Mouse (Mus musculus) cerebellum, adult 2 months (tissue): ENCODE measurements around the gene Ncoa1. TPM values are rescaled to one million over a fixed set of nuclear protein-coding genes. Genes with fewer than 3 reads are reported as not detected.

ENCODE experiments used
- DNase-seq, 2 experiments: peaks; one replicate each; pipeline ENCODE4 v3.0.0; 2021
- H3K27ac ChIP-seq: fragments of 200-500 bp; 2 replicates; pipeline ENCODE4 v1.5.1; 2012; ENCODE audit warnings: low read length, control low read depth, inconsistent platforms; ENCODE audit not compliant: insufficient read depth
- H3K27me3 ChIP-seq: fragments of 200-500 bp; 2 replicates; pipeline ENCODE4 v1.6.1; 2012; ENCODE audit warnings: inconsistent platforms, mild to moderate bottlenecking, low read length, moderate library complexity; ENCODE audit not compliant: control insufficient read depth, insufficient read depth
- H3K4me1 ChIP-seq: fragments of 200-500 bp; 2 replicates; pipeline ENCODE4 v1.6.1; 2011; ENCODE audit warnings: low read length; ENCODE audit not compliant: control insufficient read depth, insufficient read depth
- H3K4me3 ChIP-seq: fragments of 200-500 bp; replicated peaks from 2 replicates; pipeline ENCODE3; 2011; ENCODE audit warnings: mild to moderate bottlenecking, low read depth, low read length, control low read depth; ENCODE audit not compliant: insufficient read depth
- CTCF ChIP-seq: fragments of 200-500 bp; IDR thresholded peaks from 2 replicates; pipeline ENCODE4 v1.5.1; 2011; ENCODE audit warnings: low read depth, mild to moderate bottlenecking, control low read depth, low read length, moderate library complexity, borderline replicate concordance; ENCODE audit not compliant: insufficient read depth
- POLR2A ChIP-seq: fragments of 200-500 bp; IDR thresholded peaks from 2 replicates; pipeline ENCODE4 v1.6.1; 2011; ENCODE audit warnings: low read length, control low read depth, borderline replicate concordance; ENCODE audit not compliant: insufficient read depth
- WGBS: fragments of 180-500 bp; shearing (Covaris S2); methylation state at CpG from one replicate; pipeline ENCODE4 v1.1.7; 2018; 5-methylcytosine and 5-hydroxymethylcytosine counted together
- polyA plus RNA-seq: library from polyadenylated mRNA; depleted of rRNA; stranded (reverse); fragments of >200 nt; gene quantifications from 2 replicates; pipeline ENCODE4 v1.2.3, GENCODE M21; 2012

Ncoa1 gene
- polyA plus RNA-seq, 1 experiment: 60.6 TPM

GRCm38 (mm10) chr12:4481687-4482086 is 4.7 kb upstream of the Ncoa1 start:
- Histone ChIP-seq H3K27ac (no peak overlapping the region), H3K27me3 (no peaks in the 10 kb centered on the region), H3K4me3 (no peak overlapping the region), H3K4me1 (no peaks in the 10 kb centered on the region)
- DNase-seq: no peak
- 73% methylated on average over 5 of the region's 5 CpGs for WGBS
- TF ChIP-seq POLR2A (no peak), CTCF (no peak)

- H3K4me3 ChIP-seq: no peak overlapping the region
- H3K27ac ChIP-seq: no peak overlapping the region
- WGBS: 92% methylated on average over 4 of the region's 4 CpGs
- H3K4me1 ChIP-seq: no peaks in the 10 kb centered on the region
- DNase-seq: no peak
- H3K27me3 ChIP-seq: no peaks in the 10 kb centered on the region
- TF ChIP-seq CTCF (no peak), POLR2A (no peak)
Measured at GRCm38 (mm10) chr12:4480250-4480649, 3.3 kb upstream of the Ncoa1 start.

DNA sequence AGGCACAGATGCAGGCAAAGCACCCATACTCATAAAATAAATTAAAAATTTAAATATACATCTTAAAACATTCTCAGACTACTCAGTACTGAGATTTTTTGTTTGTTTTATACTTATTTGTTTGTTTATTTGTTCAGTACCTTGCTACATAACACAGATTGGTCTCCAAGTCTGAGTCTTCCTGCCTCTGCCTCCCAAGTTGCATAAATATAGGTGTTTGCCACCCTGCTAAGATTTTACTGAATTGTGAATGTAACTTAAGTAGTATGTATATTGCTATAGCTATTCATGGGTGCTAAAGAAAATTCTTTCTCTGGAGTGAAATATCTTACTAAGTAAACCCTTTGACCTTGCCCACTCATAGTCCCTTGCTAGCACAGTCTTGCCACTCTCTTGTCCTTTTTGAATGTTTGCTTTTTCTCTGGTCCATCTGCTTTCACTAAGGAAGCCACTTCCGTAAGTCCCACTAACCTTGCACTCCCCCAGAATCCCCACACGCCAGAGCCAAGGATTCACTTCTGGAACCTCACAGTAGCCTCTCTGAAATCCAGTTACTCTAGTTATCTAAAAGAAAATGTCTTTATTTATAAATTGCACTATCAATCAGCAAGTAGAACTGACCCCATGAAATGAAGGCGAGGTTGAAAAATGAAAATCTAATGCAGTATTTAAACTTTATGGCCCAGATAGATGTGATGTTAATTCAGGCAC is 2.3 kb upstream of the Ncoa1 start:
- 93% methylated on average over 3 of the region's 3 CpGs for WGBS
- Histone ChIP-seq H3K27ac (no peak overlapping the region), H3K4me3 (no peak overlapping the region), H3K4me1 (no peaks in the 10 kb centered on the region), H3K27me3 (no peaks in the 10 kb centered on the region)
- no peak for DNase-seq
- TF ChIP-seq POLR2A: no peak
- no peak for TF ChIP-seq CTCF

GRCm38 (mm10) chr12:4477941-4478795 is 1.2 kb upstream of the Ncoa1 start:
- TF ChIP-seq CTCF (no peak), POLR2A (no peak)
- H3K27ac ChIP-seq: no peak overlapping the region
- no peak overlapping the region for H3K4me3 ChIP-seq
- WGBS: 94% methylated on average over 6 of the region's 6 CpGs
- 0 out of 2 replicates have a peak, but pooled peaks cover 3% of the 10 kb centered on the region for H3K4me1 ChIP-seq
- H3K27me3 ChIP-seq: no peaks in the 10 kb centered on the region
- no peak for DNase-seq

DNA sequence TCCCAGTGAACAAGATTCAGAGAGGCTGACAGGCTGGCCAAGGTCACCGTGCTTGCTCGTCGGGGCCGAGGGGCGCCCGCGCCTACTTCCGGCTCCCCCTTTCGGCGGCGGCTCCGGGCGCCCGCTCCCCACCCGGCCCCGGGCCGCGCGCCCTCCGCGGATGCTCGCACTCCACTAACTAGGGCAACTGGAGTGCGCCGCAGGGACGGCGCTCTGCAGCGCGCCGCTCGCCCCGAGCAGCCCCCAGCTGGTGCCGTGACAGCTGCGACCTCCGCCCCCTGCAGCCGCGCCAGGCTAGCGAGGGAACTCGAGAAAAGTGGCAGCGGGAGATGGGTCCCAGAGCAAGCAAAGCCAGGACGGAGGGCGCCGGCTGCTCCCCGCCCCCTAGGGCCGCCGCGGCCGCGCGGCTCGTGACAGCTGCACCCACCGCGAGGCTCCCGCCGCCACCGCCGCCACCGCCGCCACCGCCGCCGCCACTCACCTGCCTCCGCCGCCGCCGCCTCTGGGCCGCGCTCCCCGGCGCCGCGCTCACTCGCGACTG is 621 bp downstream of the Ncoa1 start:
- no peaks in the 10 kb centered on the region for H3K27me3 ChIP-seq
- H3K27ac ChIP-seq: peak overlapping the region; percentile 69
- peak; percentile 59 to 69 for DNase-seq
- TF ChIP-seq CTCF (no peak), POLR2A (no peak)
- 4% methylated on average over 72 of the region's 73 CpGs for WGBS
- H3K4me3 ChIP-seq: peak overlapping the region; percentile 90
- 0 out of 2 replicates have a peak, but pooled peaks cover 3% of the 10 kb centered on the region for H3K4me1 ChIP-seq

GRCm38 (mm10) chr12:4475251-4475993 is 1.6 kb downstream of the Ncoa1 start:
- 0 out of 2 replicates have a peak, but pooled peaks cover 3% of the 10 kb centered on the region for H3K4me1 ChIP-seq
- WGBS: 17% methylated on average over 18 of the region's 18 CpGs
- peak overlapping the region; percentile 90 for H3K4me3 ChIP-seq
- TF ChIP-seq POLR2A (no peak), CTCF (no peak)
- no peaks in the 10 kb centered on the region for H3K27me3 ChIP-seq
- no peak overlapping the region for H3K27ac ChIP-seq
- peak in 1 of 2 experiments; percentile 18 for DNase-seq

DNA sequence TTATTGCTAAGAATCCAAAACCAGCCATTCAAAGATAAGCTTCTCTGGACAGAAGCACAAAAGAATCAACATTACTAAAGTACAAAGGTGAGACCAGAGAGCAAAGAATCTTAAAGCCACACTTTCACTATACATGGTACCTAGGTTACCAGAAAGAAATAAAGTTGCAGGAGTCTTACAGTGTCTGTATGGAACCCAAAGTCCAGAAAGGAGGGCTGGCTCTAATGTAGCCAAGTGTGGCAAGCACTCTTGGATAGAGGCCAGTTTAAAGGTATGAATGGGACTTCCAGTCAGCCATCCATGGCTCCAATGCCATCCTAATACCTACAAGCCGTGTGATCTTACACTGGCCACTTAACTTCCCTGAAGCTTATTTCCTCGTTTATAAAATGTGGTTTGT is 7.9 kb downstream of the Ncoa1 start:
- no peaks in the 10 kb centered on the region for H3K27me3 ChIP-seq
- no peak overlapping the region for H3K4me3 ChIP-seq
- no peak for DNase-seq
- 0 out of 2 replicates have a peak, but pooled peaks cover 3% of the 10 kb centered on the region for H3K4me1 ChIP-seq
- 53% methylated on average over 2 of the region's 2 CpGs for WGBS
- H3K27ac ChIP-seq: no peak overlapping the region
- no peak for TF ChIP-seq POLR2A
- no peak for TF ChIP-seq CTCF

GRCm38 (mm10) chr12:4463701-4464100 is 13.3 kb downstream of the Ncoa1 start:
- H3K27me3 ChIP-seq: no peaks in the 10 kb centered on the region
- no peak overlapping the region for H3K27ac ChIP-seq
- no peak for DNase-seq
- no peak overlapping the region for H3K4me3 ChIP-seq
- TF ChIP-seq POLR2A: no peak
- TF ChIP-seq CTCF: no peak
- whole genome bisulfite sequencing: 94% methylated on average over 2 of the region's 2 CpGs
- no peaks in the 10 kb centered on the region for H3K4me1 ChIP-seq
